Mouse (Mus musculus) heart, postnatal 0 days (tissue): ENCODE data around the gene Sntg2.

ENCODE experiments used
- CTCF ChIP-seq: IDR thresholded peaks from 2 replicates; pipeline ENCODE4 v1.5.1; 2016; ENCODE audit warnings: antibody characterized with exemption, control low read depth, low read depth
- EP300 ChIP-seq: IDR thresholded peaks from 2 replicates; pipeline ENCODE4 v1.6.1; 2016; ENCODE audit warnings: antibody characterized with exemption, low read depth

DNA sequence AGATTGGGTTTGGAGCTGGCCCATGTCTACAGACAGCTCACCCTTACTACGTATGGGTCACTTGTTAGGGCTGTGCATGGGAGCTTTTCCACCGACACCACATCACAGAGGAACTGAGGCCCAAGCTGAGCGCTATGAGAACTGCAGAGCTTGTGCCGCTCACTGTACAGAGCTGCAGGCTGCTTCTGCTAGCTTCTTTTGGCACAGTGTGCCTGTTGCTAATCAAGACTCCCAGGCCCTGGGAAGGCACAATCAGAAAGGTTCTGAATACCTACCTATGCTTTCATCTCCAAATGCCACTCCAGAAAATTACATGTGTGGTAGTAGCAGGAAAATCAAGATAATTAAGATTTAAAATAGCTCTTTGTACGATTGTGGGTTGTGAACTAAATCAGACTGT, 165.1 kb downstream of the Sntg2 start:
- TF ChIP-seq CTCF (no peak), EP300 (no peak)
